Mouse (Mus musculus) heart, embryonic 15.5 days (tissue): ENCODE data around the gene Sorcs2. TPM values are rescaled to one million over a fixed set of nuclear protein-coding genes. Genes with fewer than 3 reads are reported as not detected.
A peak's percentile ranks its signal among the peaks of the same experiment; 100 is the strongest.

Experiments
- ATAC-seq: fragments of 200-750 bp; cut with Nextera tagmentation; replicated peaks from 2 replicates; pipeline ENCODE4 v1.8.0; 2017; ENCODE audit warnings: low read depth, moderate TSS enrichment; ENCODE audit not compliant: insufficient number of reproducible peaks, insufficient read depth, low FRiP score
- H3K27ac ChIP-seq: fragments of 300-500 bp; sonication (generic); 2 replicates; pipeline ENCODE4 v1.5.1; 2015; ENCODE audit warnings: mild to moderate bottlenecking, inconsistent platforms
- H3K27me3 ChIP-seq: fragments of 300-500 bp; sonication (generic); 2 replicates; pipeline ENCODE4 v1.6.1; 2015; ENCODE audit warnings: inconsistent platforms
- H3K36me3 ChIP-seq: fragments of 300-500 bp; sonication (generic); 2 replicates; pipeline ENCODE4 v1.6.1; 2015; ENCODE audit warnings: mild to moderate bottlenecking, inconsistent platforms
- H3K4me1 ChIP-seq: fragments of 300-500 bp; sonication (generic); replicated peaks from 2 replicates; pipeline ENCODE4 v1.6.1; 2015; ENCODE audit warnings: inconsistent platforms
- H3K4me2 ChIP-seq: fragments of 300-500 bp; sonication (generic); 2 replicates; pipeline ENCODE4 v1.6.1; 2015; ENCODE audit warnings: inconsistent platforms, mild to moderate bottlenecking, moderate library complexity
- H3K4me3 ChIP-seq: fragments of 300-500 bp; sonication (generic); 2 replicates; pipeline ENCODE4 v1.5.1; 2015; ENCODE audit warnings: mild to moderate bottlenecking, inconsistent platforms
- H3K9ac ChIP-seq: fragments of 300-500 bp; sonication (generic); 2 replicates; pipeline ENCODE4 v1.6.1; 2015; ENCODE audit warnings: mild to moderate bottlenecking, inconsistent platforms
- H3K9me3 ChIP-seq: fragments of 300-500 bp; sonication (generic); replicated peaks from 2 replicates; pipeline ENCODE4 v1.6.1; 2016; ENCODE audit warnings: inconsistent platforms
- WGBS: fragments of 180-500 bp; shearing (Covaris S2); methylation state at CpG from one replicate; pipeline ENCODE4 v1.1.7; 2015; ENCODE audit warnings: mixed read lengths; 5-methylcytosine and 5-hydroxymethylcytosine counted together
- polyA plus RNA-seq: library from polyadenylated mRNA; unstranded; fragments of >200 nt; fragmentation: Nextera tagmentation; extraction: Ambion mirVana; gene quantifications from 2 replicates; pipeline ENCODE4 v1.2.1, GENCODE M21; 2015

Sorcs2 gene
- polyA plus RNA-seq, 1 experiment from 2014 or later = 8.6 TPM

DNA sequence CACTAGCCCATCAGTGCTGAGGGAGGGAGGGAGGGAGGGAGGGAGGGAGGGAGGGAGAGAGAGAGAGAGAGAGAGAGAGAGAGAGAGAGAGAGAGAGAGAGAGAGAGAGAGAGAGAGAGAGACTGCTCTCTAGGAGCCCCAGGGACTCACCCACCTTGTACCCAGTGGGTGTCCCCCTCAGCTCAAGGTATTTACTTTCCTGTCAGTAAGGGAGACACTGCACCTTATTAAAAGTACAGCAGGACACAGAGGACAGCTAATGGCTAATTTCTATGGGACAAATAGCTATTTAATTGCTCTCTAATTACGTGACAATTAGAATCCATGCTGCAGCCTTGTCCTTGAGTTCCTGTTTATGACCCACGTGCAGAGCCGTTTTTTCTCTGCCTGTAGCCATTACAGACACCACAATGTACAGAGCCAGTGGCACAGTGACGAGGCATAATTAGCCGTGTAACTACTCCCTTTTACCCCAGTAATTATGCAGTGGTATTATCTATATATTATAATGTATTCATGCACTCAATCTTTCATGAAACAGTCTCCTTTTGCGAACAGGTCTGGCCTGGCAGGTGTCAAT, 256.2 kb downstream of the Sorcs2 start:
- Histone ChIP-seq H3K9ac (no peak overlapping the region), H3K9me3 (no peaks in the 10 kb centered on the region), H3K27me3 (no peaks in the 10 kb centered on the region), H3K36me3 (no peaks in the 10 kb centered on the region), H3K4me3 (no peak overlapping the region), H3K27ac (no peak overlapping the region), H3K4me1 (peaks cover 5% of the 10 kb centered on the region; the same call in 1 of the 2 replicates), H3K4me2 (no peak overlapping the region)
- ATAC-seq = no peak
- 80% methylated on average over 6 of the region's 6 CpGs for WGBS

DNA sequence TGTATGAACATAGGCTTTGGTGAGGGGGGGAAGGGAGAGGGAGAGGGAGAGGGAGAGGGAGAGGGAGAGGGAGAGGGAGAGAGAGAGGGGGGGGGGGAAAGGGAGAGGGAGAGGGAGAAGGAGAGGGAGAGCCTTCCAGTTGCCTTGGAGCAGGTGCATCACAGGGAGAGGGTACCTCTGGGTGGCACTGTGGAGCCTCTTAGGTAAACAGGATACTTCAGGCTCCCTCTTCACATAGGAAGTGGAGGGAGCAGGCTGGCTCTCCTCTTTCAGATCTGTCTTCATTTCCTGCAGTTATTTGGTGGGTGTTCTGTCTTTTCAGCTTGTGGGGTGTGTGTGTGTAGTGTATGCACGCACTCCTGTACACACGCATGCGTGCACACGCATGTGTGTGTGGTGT, 256.8 kb downstream of the Sorcs2 start:
- no peak overlapping the region for H3K27ac ChIP-seq
- no peaks in the 10 kb centered on the region for H3K9me3 ChIP-seq
- peaks cover 5% of the 10 kb centered on the region; the same call in 1 of the 2 replicates for H3K4me1 ChIP-seq
- no peaks in the 10 kb centered on the region for H3K27me3 ChIP-seq
- whole genome bisulfite sequencing = 90% methylated on average over 4 of the region's 4 CpGs
- no peak overlapping the region for H3K4me3 ChIP-seq
- no peak for ATAC-seq
- no peak overlapping the region for H3K9ac ChIP-seq
- no peaks in the 10 kb centered on the region for H3K36me3 ChIP-seq
- H3K4me2 ChIP-seq = no peak overlapping the region

DNA sequence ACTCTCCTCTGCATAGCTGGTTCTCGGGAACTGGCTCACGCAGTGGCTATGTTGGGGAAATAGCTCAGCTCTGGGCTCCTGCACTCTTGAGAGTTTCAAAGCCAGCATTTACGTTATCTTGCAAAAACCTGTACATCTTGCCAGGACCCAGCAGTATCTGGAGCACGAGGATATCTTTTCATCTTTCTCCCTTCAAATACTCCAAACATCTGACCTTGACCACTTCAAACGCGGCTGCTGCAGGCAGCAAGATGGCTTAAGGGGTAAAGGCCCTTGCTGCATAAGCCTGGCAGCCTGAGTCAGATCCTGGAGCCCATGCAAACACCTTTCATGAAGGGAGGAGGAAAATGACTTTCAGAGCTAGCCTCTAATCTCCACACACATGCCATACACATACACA, 258.2 kb downstream of the Sorcs2 start:
- Histone ChIP-seq H3K4me1 (peaks cover 5% of the 10 kb centered on the region; the same call in 1 of the 2 replicates), H3K9ac (no peak overlapping the region)

DNA sequence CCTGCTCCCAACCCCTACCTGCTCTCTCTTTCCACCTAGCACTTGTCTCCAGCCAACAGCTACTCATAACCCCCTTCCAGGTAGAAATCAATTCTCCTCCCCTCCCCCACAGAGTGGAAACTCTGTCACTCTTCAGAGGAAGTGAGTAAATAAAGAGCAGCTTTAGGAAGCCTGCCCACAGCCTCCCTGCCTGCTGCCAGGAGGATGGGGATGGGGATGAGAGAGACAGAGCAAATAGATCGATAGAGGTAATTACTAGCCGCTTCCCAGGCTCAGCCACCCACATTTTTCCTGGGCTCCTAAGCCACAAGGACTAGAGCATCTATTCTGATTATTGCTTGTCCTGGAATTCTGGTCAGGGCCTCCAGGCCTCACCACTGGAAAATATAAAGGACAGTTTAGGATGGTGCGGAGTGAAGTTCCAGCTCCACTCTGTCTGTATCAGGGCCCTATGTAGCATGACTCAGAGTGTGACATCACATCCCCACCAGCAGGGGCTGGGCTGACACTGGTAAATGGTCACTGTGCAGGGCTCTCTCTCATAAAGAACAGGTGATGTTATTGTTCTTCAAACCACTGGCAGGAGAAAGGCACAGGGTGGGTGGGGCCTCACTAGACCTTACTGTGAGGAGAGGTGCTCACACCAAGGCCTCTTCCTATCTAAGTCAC, 261.9 kb downstream of the Sorcs2 start:
- no peak overlapping the region for H3K4me3 ChIP-seq
- no peaks in the 10 kb centered on the region for H3K36me3 ChIP-seq
- H3K9me3 ChIP-seq = no peaks in the 10 kb centered on the region
- H3K4me2 ChIP-seq = no peak overlapping the region
- no peaks in the 10 kb centered on the region for H3K27me3 ChIP-seq
- 76% methylated on average over 3 of the region's 3 CpGs for WGBS
- H3K4me1 ChIP-seq = peaks cover 8% of the 10 kb centered on the region; the same call in 1 of the 2 replicates
- no peak overlapping the region for H3K27ac ChIP-seq
- no peak; the same call in 1 of the 2 replicates for ATAC-seq
- H3K9ac ChIP-seq = no peak overlapping the region

More for the DNA sequence above, 258.2 kb downstream of the Sorcs2 start:
- H3K4me3 ChIP-seq = no peak overlapping the region
- H3K4me2 ChIP-seq = no peak overlapping the region
- no peaks in the 10 kb centered on the region for H3K36me3 ChIP-seq
- H3K9me3 ChIP-seq = no peaks in the 10 kb centered on the region
- no peak for ATAC-seq
- H3K27ac ChIP-seq = no peak overlapping the region
- no peaks in the 10 kb centered on the region for H3K27me3 ChIP-seq
- WGBS = 51% methylated on average over 6 of the region's 6 CpGs

DNA sequence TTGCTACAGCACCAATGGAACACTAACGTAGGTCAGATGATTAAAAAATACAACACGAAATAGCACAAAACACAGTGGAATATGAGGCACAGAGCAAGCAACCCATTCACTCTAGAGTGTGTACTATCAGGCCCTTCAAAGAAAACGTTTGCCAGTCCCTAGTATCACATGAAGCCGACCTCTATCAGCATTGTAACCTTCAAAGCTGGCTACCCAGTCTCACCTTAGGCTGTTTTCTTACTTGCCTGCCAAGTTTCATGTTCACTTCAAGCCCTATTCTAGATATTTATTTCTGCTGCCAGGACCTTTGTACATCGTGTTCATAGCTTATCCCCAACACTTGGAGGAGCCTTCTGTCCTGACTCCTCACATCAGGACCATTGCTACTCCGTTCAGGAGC, 263.6 kb downstream of the Sorcs2 start:
- no peak for ATAC-seq

DNA sequence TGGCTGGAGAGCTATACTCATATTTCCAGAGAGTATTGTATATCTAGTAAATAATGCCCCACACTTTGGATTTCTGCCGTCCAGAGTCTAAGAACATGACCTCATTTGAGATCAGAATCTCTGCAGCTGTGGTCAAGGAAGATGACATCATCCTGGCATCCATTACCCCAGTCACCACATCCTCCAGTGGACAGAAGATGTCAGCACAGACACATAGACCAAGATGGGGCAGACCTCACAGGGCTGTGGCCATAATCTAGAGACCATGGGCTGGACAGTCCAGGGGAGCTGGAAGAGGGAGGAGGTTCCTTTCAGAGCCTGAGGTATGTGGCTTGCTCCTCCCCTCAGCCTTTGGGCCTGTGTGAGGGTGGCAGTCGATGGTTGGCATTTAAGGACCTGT, 264.0 kb downstream of the Sorcs2 start:
- Histone ChIP-seq H3K9ac (no peak overlapping the region), H3K27me3 (no peaks in the 10 kb centered on the region), H3K4me2 (no peak overlapping the region), H3K9me3 (no peaks in the 10 kb centered on the region), H3K4me3 (no peak overlapping the region), H3K4me1 (peaks cover 19% of the 10 kb centered on the region), H3K36me3 (no peaks in the 10 kb centered on the region), H3K27ac (no peak overlapping the region)
- WGBS = 45% methylated on average over 2 of the region's 2 CpGs
- ATAC-seq = no peak

More for the DNA sequence above, 263.6 kb downstream of the Sorcs2 start:
- 56% methylated on average over 6 of the region's 6 CpGs for WGBS
- H3K27me3 ChIP-seq = no peaks in the 10 kb centered on the region
- H3K4me3 ChIP-seq = no peak overlapping the region
- no peaks in the 10 kb centered on the region for H3K36me3 ChIP-seq
- H3K27ac ChIP-seq = no peak overlapping the region
- no peaks in the 10 kb centered on the region for H3K9me3 ChIP-seq
- H3K9ac ChIP-seq = no peak overlapping the region
- peaks cover 15% of the 10 kb centered on the region for H3K4me1 ChIP-seq
- no peak overlapping the region for H3K4me2 ChIP-seq

DNA sequence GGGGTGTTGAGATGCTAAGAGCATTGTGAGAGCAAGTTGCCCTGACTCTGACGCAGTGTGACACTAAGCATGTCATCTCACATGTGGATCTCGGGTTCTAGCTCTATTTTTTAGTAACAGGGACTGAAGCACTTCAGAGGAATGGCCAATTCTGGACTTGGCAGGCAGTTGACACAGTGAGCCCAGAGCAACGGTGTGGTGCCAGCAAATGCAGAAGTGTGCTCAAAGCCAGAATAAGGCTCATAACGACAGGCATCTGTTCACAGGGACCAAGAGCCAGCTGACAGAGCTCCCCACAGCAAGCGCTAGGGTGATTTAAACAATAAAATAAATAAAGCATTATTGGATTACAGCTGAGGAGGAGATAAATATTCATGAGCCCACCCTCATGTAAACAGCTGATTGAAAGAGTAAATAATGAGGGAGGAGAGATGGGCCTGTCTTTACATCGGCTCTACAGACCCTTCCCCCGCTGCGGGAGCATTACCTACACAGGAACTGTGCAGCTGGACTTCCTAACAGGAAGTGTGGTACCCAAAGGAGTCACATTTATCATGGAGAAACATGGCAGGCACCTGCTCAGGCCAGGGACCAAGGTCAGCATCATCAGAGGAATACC, 267.4 kb downstream of the Sorcs2 start:
- 51% methylated on average over 8 of the region's 8 CpGs for WGBS
- peaks cover 32% of the 10 kb centered on the region for H3K4me1 ChIP-seq
- no peak overlapping the region for H3K9ac ChIP-seq
- H3K4me3 ChIP-seq = no peak overlapping the region
- ATAC-seq = no peak
- no peaks in the 10 kb centered on the region for H3K27me3 ChIP-seq
- no peak overlapping the region for H3K27ac ChIP-seq
- H3K4me2 ChIP-seq = no peak overlapping the region
- H3K36me3 ChIP-seq = no peaks in the 10 kb centered on the region
- no peaks in the 10 kb centered on the region for H3K9me3 ChIP-seq

DNA sequence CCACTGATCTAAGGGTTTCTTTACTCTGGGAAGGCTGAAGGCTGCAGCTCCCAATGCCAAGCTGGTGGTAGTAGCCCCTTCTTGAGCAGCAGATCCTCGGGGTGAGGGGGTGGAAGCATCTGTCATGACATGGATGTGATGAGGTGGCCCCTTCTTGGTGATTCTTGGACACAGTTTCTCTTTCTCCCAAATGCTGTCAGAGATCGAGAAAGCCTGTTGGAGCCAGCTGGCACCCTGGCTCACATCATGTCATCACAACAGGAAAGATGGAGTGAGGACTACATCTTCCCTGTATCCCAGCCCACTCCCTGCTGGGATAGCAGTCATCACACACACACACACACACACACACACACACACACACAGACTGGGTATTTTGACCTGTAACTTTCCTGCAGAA, 268.3 kb downstream of the Sorcs2 start:
- Histone ChIP-seq H3K36me3 (no peaks in the 10 kb centered on the region), H3K27me3 (no peaks in the 10 kb centered on the region), H3K9ac (no peak overlapping the region), H3K9me3 (no peaks in the 10 kb centered on the region), H3K4me3 (no peak overlapping the region), H3K4me1 (peaks cover 32% of the 10 kb centered on the region), H3K27ac (no peak overlapping the region), H3K4me2 (no peak overlapping the region)
- no peak for ATAC-seq
- WGBS = 50% methylated on average over 2 of the region's 2 CpGs

DNA sequence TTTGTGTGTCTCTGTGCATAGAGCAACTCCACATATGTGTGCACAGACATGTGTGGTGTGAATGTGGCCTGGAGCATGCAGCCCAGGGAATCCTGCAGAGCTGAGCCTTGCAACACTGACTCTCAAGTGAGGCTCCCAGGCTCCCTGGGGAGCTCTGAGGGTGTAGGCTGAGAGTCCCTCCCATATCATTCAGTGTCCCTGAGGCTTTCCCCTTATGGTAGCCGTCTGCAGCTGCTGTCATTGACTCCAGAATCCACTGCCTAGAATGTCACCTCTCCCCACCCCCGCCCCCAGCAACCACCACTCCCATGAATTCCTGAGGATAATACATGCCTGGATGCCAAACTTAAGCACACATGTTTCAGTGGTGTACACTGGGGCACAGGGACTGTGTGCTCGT, 269.4 kb downstream of the Sorcs2 start:
- WGBS = 29% methylated on average over 3 of the region's 3 CpGs
- Histone ChIP-seq H3K4me2 (no peak overlapping the region), H3K27me3 (no peaks in the 10 kb centered on the region), H3K9ac (no peak overlapping the region), H3K36me3 (no peaks in the 10 kb centered on the region), H3K4me1 (peaks cover 29% of the 10 kb centered on the region), H3K4me3 (no peak overlapping the region), H3K9me3 (no peaks in the 10 kb centered on the region), H3K27ac (peak overlapping the region; percentile 59)
- peak; percentile 57; the same call in 1 of the 2 replicates for ATAC-seq

DNA sequence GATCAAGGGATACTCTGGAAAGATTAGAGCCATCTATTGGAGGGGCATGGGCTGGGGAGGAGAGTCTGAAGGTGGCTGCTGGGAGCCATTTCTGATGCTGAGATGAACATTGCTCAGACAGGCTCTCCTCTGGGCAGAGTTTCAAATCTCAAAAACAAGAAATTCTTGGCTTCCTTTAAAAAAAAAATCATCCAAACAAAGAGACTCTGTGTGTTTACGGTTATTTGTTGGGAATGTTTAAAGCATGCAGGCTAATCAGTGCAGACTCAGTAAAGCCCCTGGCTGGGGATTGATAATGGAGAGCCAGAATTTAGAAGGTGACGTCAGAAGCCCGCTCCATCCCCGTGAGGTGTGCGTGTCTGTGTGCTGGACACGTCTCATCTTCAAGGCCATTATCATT, 272.9 kb downstream of the Sorcs2 start:
- WGBS = 68% methylated on average over 6 of the region's 6 CpGs
- no peaks in the 10 kb centered on the region for H3K36me3 ChIP-seq
- no peak overlapping the region for H3K27ac ChIP-seq
- H3K4me1 ChIP-seq = peaks cover 27% of the 10 kb centered on the region
- no peaks in the 10 kb centered on the region for H3K27me3 ChIP-seq
- no peak overlapping the region for H3K4me2 ChIP-seq
- no peaks in the 10 kb centered on the region for H3K9me3 ChIP-seq
- ATAC-seq = no peak
- H3K9ac ChIP-seq = no peak overlapping the region
- H3K4me3 ChIP-seq = no peak overlapping the region

DNA sequence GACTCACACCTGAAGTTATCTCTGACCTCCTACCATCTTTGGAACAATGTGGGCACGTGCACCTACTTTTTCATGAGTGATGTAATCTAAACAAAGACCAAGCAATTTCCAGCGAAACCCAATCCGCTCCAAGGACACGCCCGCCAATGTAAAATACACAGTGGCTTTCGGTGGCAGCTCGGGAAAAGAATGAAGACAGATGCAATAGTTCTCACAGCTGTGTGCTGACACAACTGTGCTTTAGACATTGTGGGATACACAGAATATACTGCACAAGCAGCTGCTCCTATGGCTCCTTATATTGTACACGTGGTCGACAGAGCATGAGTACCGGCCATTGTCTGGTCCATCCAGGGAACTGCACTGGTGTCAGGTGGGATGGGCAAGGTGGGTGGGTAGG, 275.0 kb downstream of the Sorcs2 start:
- Histone ChIP-seq H3K27me3 (no peaks in the 10 kb centered on the region), H3K9ac (no peak overlapping the region), H3K27ac (no peak overlapping the region), H3K4me1 (peaks cover 12% of the 10 kb centered on the region), H3K9me3 (no peaks in the 10 kb centered on the region), H3K4me2 (no peak overlapping the region), H3K36me3 (no peaks in the 10 kb centered on the region), H3K4me3 (no peak overlapping the region)
- ATAC-seq = no peak
- 81% methylated on average over 10 of the region's 10 CpGs for WGBS
